ENCODE assay signal across 9 mouse cellular contexts in genomic region chr13:46634133-46634488, GRCm38 (mm10). TPM values are rescaled to one million over a fixed set of nuclear protein-coding genes. Genes with fewer than 3 reads are reported as not detected.
DNase-seq lines count a peak whose midpoint lies in the region; ATAC-seq lines count a peak whose summit lies in the region.
"Had no signal": no experiment of that assay in that cellular context is flagged by ENCODE, and none has a peak within 500 bp of the region (broad histone marks: within the 10 kb centered on the region; RNA-seq: fewer than 3 reads in every experiment).

No protein-coding gene starts in this region.

- no peaks in the 10 kb centered on the region for H3K36me3 ChIP-seq in embryonic facial prominence, embryonic 13.5 days
- peaks cover 4% of the 10 kb centered on the region; the same call in 1 of the 2 replicates for H3K36me3 ChIP-seq in neural tube, embryonic 13.5 days
- H3K36me3 ChIP-seq: G1E had no signal

- H3K4me3 ChIP-seq in embryonic facial prominence, embryonic 13.5 days = peak overlapping the region; percentile 25; the same call in 1 of the 2 replicates
- no peak overlapping the region for H3K4me3 ChIP-seq in neural tube, embryonic 13.5 days

- peak; percentile 61 to 63 for DNase-seq in left cerebral cortex, postnatal 14 days (ENCODE audit: low spot score in 2 of 2)
- no peak for DNase-seq in left cerebral cortex, postnatal 36 days (ENCODE audit: low spot score in 2 of 2)
- peak; percentile 33 for DNase-seq in left cerebral cortex, postnatal 4 days
- DNase-seq in adrenal gland, postnatal 4 days (ENCODE audit: low spot score in 2 of 2) = no peak
- no peak for DNase-seq in gastrocnemius, adult 8-10 months (ENCODE audit: low spot score in 2 of 2)

- ATAC-seq in embryonic facial prominence, embryonic 13.5 days (ENCODE audit: insufficient number of reproducible peaks, insufficient read depth, low FRiP score, low TSS enrichment, low read depth) = no peak
- ATAC-seq in neural tube, embryonic 13.5 days (ENCODE audit: low read depth) = peak; percentile 83
- ATAC-seq in cerebellum, adult (ENCODE audit: insufficient number of reproducible peaks, low FRiP score, low TSS enrichment) = no peak

- H3K4me1 ChIP-seq in embryonic facial prominence, embryonic 13.5 days = peaks cover 15% of the 10 kb centered on the region
- peaks cover 23% of the 10 kb centered on the region for H3K4me1 ChIP-seq in neural tube, embryonic 13.5 days (replicated peaks)

- no peak overlapping the region for H3K27ac ChIP-seq in embryonic facial prominence, embryonic 13.5 days
- peak overlapping the region; percentile 79 for H3K27ac ChIP-seq in neural tube, embryonic 13.5 days (replicated peaks)

- no peaks in the 10 kb centered on the region for H3K27me3 ChIP-seq in embryonic facial prominence, embryonic 13.5 days
- no peaks in the 10 kb centered on the region for H3K27me3 ChIP-seq in neural tube, embryonic 13.5 days

- H3K4me2 ChIP-seq in embryonic facial prominence, embryonic 13.5 days = peak overlapping the region; percentile 53
- H3K4me2 ChIP-seq in neural tube, embryonic 13.5 days = peak overlapping the region; percentile 47

- no peaks in the 10 kb centered on the region for H3K9me3 ChIP-seq in embryonic facial prominence, embryonic 13.5 days
- H3K9me3 ChIP-seq in neural tube, embryonic 13.5 days = 0 out of 2 replicates have a peak, but pooled peaks cover 3% of the 10 kb centered on the region
- H3K9me3 ChIP-seq: G1E had no signal

- no peak overlapping the region for H3K9ac ChIP-seq in embryonic facial prominence, embryonic 13.5 days
- H3K9ac ChIP-seq in neural tube, embryonic 13.5 days = 0 out of 2 replicates have a peak overlapping the region, but pooled peaks have one; percentile 39

- intact Hi-C loops in left cerebral cortex, postnatal 14 days (cut with DNase I) = no loop called here
- intact Hi-C loops in left cerebral cortex, postnatal 36 days (cut with DNase I) = loop anchor here (5.0 to 10.0 kb wide), 3 partner anchors 47 to 219 kb away; partner anchors contain the start of genes Cap2 and Rbm24
- intact Hi-C loops in left cerebral cortex, postnatal 4 days (cut with DNase I) = no loop called here

- 32% methylated on average over 6 of the region's 6 CpGs for WGBS in embryonic facial prominence, embryonic 13.5 days
- WGBS in neural tube, embryonic 13.5 days = 31% methylated on average over 6 of the region's 6 CpGs

RNA-seq across cellular contexts. Expression of gene Fam8a1, which starts 35.2 kb away (rescaled TPM):
- total RNA-seq in left cerebral cortex, postnatal 14 days (2021) = 10 to 100 TPM; 78.9 to 82.8 TPM
- total RNA-seq in left cerebral cortex, postnatal 36 days (2021) = 10 to 100 TPM; 78.1 to 82.7 TPM
- 12.0 and 12.6 TPM in 2 replicates for polyA plus RNA-seq in embryonic facial prominence, embryonic 13.5 days (2015; fragmentation: Nextera tagmentation; extraction: Ambion mirVana)
- 10 to 100 TPM; 71.4 to 75.7 TPM for total RNA-seq in left cerebral cortex, postnatal 4 days (2021)
- polyA plus RNA-seq in neural tube, embryonic 13.5 days (2015; fragmentation: Nextera tagmentation; extraction: Ambion mirVana) = 14.7 and 15.7 TPM in 2 replicates
- 10 to 100 TPM; 48.1 to 48.9 TPM for total RNA-seq in adrenal gland, postnatal 4 days (2021)
- total RNA-seq in gastrocnemius, adult 8-10 months (2022) = 10 to 100 TPM; 33.0 to 40.0 (median 35.2) TPM

Comparison
In these comparisons a context has a peak if more than half of its experiments do, and no peak if none do; other contexts are left out.
1. DNase-seq: peak in left cerebral cortex, postnatal 14 days (2 of 2) and left cerebral cortex, postnatal 4 days (single experiment); none in left cerebral cortex, postnatal 36 days (0 of 2), adrenal gland, postnatal 4 days (0 of 2) and gastrocnemius, adult 8-10 months (0 of 2).